Mouse (Mus musculus): ENCODE results near the gene Chmp2b. TPM values are rescaled to one million over a fixed set of nuclear protein-coding genes. Genes with fewer than 3 reads are reported as not detected.

The Chmp2b gene
- polyA plus RNA-seq, 1 experiment, result 78.3 TPM

DNA sequence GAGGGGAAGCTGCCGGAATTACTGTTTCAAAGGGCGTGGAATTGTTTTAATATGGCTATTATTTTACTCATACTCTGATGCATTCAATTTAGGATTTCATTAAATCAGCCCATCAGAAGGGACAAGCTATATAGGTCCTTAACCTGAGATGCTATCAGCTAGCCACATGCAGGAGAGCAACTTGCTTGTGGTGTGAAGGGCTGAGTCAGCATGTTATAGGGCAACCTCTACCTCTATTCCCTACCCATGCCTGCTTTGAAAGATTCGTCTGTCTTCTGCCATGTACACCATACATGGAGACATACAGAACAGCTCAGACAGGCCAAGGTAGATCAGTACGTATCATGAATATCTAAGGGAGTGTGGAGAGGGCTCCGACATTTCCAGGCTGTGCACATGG is 35.8 kb downstream of the Chmp2b start:
- no peak for DNase-seq (ENCODE audit: low spot score)

DNA sequence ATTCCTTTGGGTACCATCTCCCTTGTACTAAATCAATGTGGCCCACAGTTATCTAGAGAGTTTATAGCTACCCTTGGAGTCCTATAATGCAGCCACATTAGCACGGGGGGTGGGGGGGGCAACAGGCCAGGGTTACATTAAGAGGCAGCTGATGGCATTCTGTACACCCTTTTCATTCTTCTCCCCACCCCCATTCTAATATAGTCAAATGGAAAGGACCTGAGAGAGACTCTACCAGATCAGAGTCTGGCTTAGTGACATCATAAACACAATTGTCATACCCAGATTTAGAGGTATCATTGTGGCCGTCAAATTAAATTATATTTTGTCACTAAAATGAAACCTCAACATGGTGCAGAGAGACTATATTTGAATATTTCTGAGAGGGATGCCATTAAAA is 36.5 kb downstream of the Chmp2b start:
- no peak for DNase-seq (ENCODE audit: low spot score)

DNA sequence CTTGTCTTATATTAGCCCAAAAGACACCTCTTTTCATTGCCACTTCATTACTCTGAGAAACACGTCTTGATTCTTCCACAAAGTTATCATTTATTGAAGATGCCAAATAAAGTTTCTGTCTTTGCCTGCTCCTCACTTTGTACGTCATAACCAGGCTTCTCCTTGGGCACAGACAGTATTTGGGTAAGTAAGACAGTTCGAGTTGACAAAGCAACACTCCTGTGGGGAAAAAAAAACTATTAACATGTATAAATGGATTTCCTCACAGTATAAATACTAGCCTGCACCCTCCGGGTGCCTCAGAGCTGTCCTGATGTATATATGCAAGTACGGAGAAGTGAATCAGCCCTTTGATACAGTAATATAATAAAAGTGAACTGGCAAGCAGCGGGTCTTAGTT is 42.3 kb downstream of the Chmp2b start, which contains the start of gene Pou1f1:
Gene Pou1f1, plus strand, starts transcription at position 301 of the 400 bp plus-strand sequence.
- DNase-seq (ENCODE audit: low spot score), result no peak

DNA sequence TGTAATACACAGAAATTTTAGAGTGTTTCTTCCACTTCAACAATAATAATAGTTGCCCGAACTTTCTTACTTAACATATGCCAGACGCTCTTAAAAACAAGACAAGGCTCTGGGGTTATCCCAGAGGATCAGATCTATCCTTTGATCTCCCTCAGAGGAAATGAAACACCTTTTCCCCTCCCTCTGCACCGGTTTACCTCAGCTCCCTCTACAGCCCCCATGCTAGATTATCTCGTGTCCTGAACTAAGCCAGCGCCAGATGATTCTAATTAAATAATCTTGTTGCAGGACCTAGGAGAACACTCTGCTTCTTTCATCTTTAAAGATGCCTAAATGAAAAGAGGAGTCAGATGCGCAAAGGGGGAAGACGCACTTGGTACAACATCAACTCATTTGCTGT is 48.3 kb downstream of the Chmp2b start:
- no peak for DNase-seq (ENCODE audit: low spot score)

DNA sequence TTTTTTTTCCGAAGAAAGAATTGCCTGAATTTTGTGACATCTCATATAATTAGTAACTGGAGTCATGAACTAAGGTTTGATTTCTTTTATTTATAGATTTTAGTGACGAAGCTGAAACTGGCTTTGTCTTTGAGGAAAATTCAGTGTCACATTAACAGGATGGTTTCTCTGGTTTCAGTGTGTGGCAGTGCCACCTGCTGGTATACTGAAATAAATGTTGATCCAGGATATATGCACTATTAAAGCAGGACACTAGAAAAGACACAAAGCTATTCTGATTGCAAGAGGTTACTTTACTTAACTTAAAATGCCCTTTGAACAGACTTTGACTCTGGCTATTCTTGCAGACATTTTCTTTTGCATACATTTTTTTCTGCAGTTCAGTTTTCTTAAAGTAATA is 65.5 kb downstream of the Chmp2b start:
- DNase-seq (ENCODE audit: low spot score), result no peak

DNA sequence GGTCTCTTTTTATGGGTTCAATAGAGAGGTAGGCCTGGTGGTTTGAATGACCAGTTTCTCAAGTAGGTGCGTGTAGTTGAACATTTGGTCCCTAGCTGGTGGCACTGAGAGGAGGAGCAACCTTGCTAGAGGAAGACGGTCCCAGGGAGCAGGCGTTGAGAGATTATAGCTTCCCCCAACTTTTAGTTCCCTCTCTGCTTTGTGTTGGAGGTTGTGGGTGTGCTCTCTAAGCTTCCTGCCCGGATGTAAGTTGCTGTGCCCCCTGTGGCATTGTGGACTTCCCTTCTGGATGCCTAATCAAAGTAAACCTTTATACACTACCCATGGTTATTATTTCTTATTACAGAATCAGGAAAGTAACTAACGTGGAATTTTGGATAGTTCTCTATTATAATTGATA is 66.5 kb downstream of the Chmp2b start:
- DNase-seq (ENCODE audit: low spot score), result no peak

Other genes with a start within 250 kb of the Chmp2b start
- not detected in 2 replicates for gene Pou1f1, start 42.2 kb downstream of the Chmp2b start, polyA plus RNA-seq (2012; rRNA removed)